Mouse (Mus musculus) olfactory bulb, adult 2 months (tissue): ENCODE results near the gene Camta1.

ENCODE experiments used
- CTCF ChIP-seq: fragments of 200-500 bp; IDR thresholded peaks from 2 replicates; pipeline ENCODE4 v1.5.1; 2012; ENCODE audit warnings: low read depth, mild to moderate bottlenecking, low read length, moderate library complexity; ENCODE audit not compliant: insufficient read depth
- POLR2A ChIP-seq: fragments of 200-500 bp; IDR thresholded peaks from 2 replicates; pipeline ENCODE4 v1.6.1; 2012; ENCODE audit warnings: mild to moderate bottlenecking, low read depth, low read length, moderate library complexity; ENCODE audit not compliant: insufficient read depth

DNA sequence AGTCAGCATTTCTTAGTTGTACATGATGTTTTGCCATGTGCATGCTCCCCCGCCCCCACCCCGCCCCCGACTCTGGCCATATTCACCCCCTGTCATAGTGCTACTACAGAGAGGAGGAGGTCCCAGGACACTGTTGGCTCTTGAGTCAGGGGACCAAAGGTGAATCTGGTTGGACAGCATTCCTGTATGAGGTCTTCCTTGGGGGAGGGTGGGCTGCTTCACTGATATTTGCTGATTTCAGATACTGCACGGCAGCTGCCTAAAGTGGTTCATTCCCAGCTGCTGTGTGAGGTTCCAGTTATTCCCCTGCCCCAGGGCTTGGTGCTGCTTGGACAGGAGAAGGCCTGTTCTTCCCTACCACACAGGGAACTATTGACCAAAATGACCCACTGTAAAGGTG is 973.2 kb downstream of the Camta1 start:
- TF ChIP-seq CTCF (no peak), POLR2A (no peak)
